Mouse (Mus musculus): ENCODE results near the gene Sec23ip.
A peak's percentile ranks its signal among the peaks of the same experiment; 100 is the strongest.
"Not testable (repeated sequence)": the region's sequence is repeated elsewhere in the genome, so short reads cannot be mapped to it uniquely, and the experiment has no call there.

The Sec23ip gene

GRCm38 (mm10) chr7:128744684-128745485 is at the start of gene Sec23ip:
Gene Sec23ip, plus strand, starts transcription at chr7:128744943.
- DNase-seq (ENCODE audit: low read depth, low spot score) = peak; percentile 98

- not testable (repeated sequence) for DNase-seq (ENCODE audit: low read depth, low spot score)
These were observed 44.8 kb upstream of the Sec23ip start for GRCm38 (mm10) chr7:128699959-128700358.

GRCm38 (mm10) chr7:128705735-128706134 is 39.0 kb upstream of the Sec23ip start:
- peak; percentile 40 for DNase-seq (ENCODE audit: low read depth, low spot score)

- DNase-seq (ENCODE audit: low read depth, low spot score) = no peak
These were observed 26.8 kb upstream of the Sec23ip start for GRCm38 (mm10) chr7:128717991-128718390.

GRCm38 (mm10) chr7:128724761-128725160 is 20.0 kb upstream of the Sec23ip start:
- no peak for DNase-seq (ENCODE audit: low read depth, low spot score)

GRCm38 (mm10) chr7:128725189-128725588 is 19.6 kb upstream of the Sec23ip start:
- no peak for DNase-seq (ENCODE audit: low read depth, low spot score)

- no peak for DNase-seq (ENCODE audit: low read depth, low spot score)
These were observed 17.7 kb upstream of the Sec23ip start for GRCm38 (mm10) chr7:128726999-128727398.

GRCm38 (mm10) chr7:128727701-128728100 is 17.0 kb upstream of the Sec23ip start:
- DNase-seq (ENCODE audit: low read depth, low spot score) = no peak

- no peak for DNase-seq (ENCODE audit: low read depth, low spot score)
These were observed 16.0 kb upstream of the Sec23ip start for GRCm38 (mm10) chr7:128728738-128729137.

- no peak for DNase-seq (ENCODE audit: low read depth, low spot score)
These were observed 13.2 kb upstream of the Sec23ip start for GRCm38 (mm10) chr7:128731585-128731984.

GRCm38 (mm10) chr7:128738041-128738440 is 6.7 kb upstream of the Sec23ip start:
- no peak for DNase-seq (ENCODE audit: low read depth, low spot score)

GRCm38 (mm10) chr7:128739116-128739461 is 5.7 kb upstream of the Sec23ip start:
- no peak for DNase-seq (ENCODE audit: low read depth, low spot score)

GRCm38 (mm10) chr7:128739462-128740277 is 5.1 kb upstream of the Sec23ip start:
- no peak for DNase-seq (ENCODE audit: low read depth, low spot score)

- DNase-seq (ENCODE audit: low read depth, low spot score) = peak; percentile 84
These were observed 4.4 kb upstream of the Sec23ip start, which contains the start of gene Mcmbp for GRCm38 (mm10) chr7:128740334-128740733. Gene Mcmbp, minus strand, starts transcription at chr7:128740495.

GRCm38 (mm10) chr7:128743898-128744297 is 845 bp upstream of the Sec23ip start:
- DNase-seq (ENCODE audit: low read depth, low spot score) = no peak

- DNase-seq (ENCODE audit: low read depth, low spot score) = no peak
These were observed 1.4 kb downstream of the Sec23ip start for GRCm38 (mm10) chr7:128746151-128746550.

GRCm38 (mm10) chr7:128748758-128749157 is 4.0 kb downstream of the Sec23ip start:
- no peak for DNase-seq (ENCODE audit: low read depth, low spot score)

- DNase-seq (ENCODE audit: low read depth, low spot score) = no peak
These were observed 5.6 kb downstream of the Sec23ip start for GRCm38 (mm10) chr7:128750296-128750695.

- no peak for DNase-seq (ENCODE audit: low read depth, low spot score)
These were observed 7.3 kb downstream of the Sec23ip start for GRCm38 (mm10) chr7:128752012-128752411.

GRCm38 (mm10) chr7:128755396-128755795 is 10.7 kb downstream of the Sec23ip start:
- DNase-seq (ENCODE audit: low read depth, low spot score) = no peak

- DNase-seq (ENCODE audit: low read depth, low spot score) = no peak
These were observed 14.2 kb downstream of the Sec23ip start for GRCm38 (mm10) chr7:128758948-128759347.

- no peak for DNase-seq (ENCODE audit: low read depth, low spot score)
These were observed 22.0 kb downstream of the Sec23ip start for GRCm38 (mm10) chr7:128766696-128767095.

- no peak for DNase-seq (ENCODE audit: low read depth, low spot score)
These were observed 32.5 kb downstream of the Sec23ip start for GRCm38 (mm10) chr7:128777201-128777600.
